Mouse (Mus musculus) cerebellum, adult 2 months (tissue): ENCODE measurements around the gene Osbpl9.

Experiments
- CTCF ChIP-seq: fragments of 200-500 bp; IDR thresholded peaks from 2 replicates; pipeline ENCODE4 v1.5.1; 2011; ENCODE audit warnings: low read depth, mild to moderate bottlenecking, control low read depth, low read length, moderate library complexity, borderline replicate concordance; ENCODE audit not compliant: insufficient read depth
- POLR2A ChIP-seq: fragments of 200-500 bp; IDR thresholded peaks from 2 replicates; pipeline ENCODE4 v1.6.1; 2011; ENCODE audit warnings: low read length, control low read depth, borderline replicate concordance; ENCODE audit not compliant: insufficient read depth

DNA sequence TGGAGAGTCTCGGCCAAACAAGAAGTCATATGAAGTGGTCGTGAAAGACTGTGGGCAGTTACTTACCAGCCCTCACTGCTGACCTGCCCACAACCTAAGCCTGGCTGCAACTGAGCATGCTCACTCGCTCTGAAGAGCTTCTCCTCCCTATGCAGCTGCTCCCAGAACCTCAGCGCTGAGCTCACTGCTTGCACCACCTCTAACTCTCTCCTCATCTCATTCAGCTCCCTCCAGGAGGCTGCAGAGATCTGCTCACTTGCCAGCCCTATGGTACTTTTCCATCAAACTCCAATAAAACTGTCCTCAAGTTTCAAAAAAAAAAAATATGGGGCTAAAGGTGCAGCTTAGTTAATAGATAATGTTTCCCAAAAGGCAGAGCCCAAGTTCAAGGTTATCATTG, 63.5 kb downstream of the Osbpl9 start:
- TF ChIP-seq POLR2A: no peak
- no peak for TF ChIP-seq CTCF
